Mouse (Mus musculus) frontal cortex, postnatal 14 days (tissue): Measurements from ENCODE around the gene Bach2.

Experiments
- DNase-seq, 2 experiments: peaks; one replicate each; pipeline ENCODE4 v3.0.0; 2022; ENCODE audit warnings: low spot score in 2 of 2

Bach2 gene

GRCm38 (mm10) chr4:32387479-32388240, 149.1 kb downstream of the Bach2 start:
- peak in 1 of 2 experiments; percentile 61 for DNase-seq

- no peak for DNase-seq
Observed at GRCm38 (mm10) chr4:32388564-32388963, 150.0 kb downstream of the Bach2 start.

DNA sequence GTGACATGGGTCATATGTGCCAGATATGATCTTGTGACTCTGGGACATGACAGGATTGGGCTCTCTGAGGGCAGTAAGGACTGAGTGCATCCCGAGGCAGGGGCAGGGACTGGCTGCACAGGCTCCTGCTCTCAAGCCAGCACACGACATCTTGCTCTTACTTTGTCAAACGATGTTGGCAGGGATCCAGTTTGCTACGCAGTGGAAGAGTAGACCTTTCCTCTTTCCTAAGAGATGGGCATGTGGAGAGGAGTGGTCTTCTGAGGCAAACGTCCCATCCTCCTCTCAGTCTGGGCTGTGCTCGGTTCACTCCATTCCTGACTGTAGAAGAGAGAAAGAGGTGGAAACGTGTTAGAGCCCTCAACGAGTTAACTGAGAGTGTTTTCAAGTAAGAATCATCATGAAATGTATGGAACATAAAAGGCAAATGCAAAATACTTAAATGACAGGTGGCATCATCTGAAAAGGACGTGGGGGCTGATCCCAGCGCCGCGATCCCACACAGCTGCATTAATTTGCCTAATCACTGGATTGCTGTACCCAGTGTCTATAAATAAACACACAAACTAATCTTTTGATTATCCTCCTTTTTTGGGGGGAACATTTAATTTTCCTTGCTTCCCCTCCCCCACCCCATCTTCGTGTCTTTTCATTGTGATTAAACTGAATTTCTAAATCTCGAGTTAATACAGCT, 150.7 kb downstream of the Bach2 start:
- no peak for DNase-seq

GRCm38 (mm10) chr4:32391260-32391659, 152.7 kb downstream of the Bach2 start:
- no peak for DNase-seq

GRCm38 (mm10) chr4:32393226-32393625, 154.6 kb downstream of the Bach2 start:
- DNase-seq: no peak

DNA sequence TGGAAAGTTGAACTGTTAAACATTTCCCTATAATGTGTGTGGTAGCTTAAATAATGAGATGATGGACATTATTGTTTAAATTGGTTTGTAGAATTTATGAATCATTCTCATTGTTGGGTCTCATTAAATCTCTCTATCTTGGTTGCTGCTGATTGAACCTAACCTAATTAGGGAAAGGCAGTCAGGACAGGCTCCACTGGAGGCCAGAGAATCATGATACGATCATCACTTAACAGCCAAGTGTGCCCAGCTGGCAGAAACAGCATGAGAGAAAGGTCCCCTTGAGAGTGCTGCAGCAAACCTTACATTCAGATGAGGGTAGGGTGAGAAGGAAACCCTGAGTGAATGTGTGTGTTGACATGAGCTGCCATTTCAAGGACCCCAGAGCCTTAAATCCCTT, 155.3 kb downstream of the Bach2 start:
- DNase-seq: no peak

DNA sequence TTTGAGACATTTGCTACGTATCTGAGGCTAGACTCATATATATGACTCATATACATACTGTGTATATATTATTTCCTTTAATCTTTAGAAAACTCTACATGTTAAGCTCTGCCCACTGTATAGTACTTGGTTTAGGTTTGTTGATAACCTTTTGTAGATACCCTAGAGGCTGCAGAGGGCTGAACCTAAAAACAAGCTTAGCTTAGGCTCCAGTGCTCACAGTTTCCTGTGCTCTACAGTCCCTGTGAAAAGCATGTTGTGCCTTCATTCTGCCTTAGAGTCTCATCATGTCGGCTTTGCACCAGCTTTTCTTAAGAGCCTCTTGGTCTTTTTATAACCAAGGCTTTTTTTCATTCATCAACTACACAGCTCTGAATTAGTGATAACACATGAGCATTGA, 156.2 kb downstream of the Bach2 start:
- no peak for DNase-seq

DNA sequence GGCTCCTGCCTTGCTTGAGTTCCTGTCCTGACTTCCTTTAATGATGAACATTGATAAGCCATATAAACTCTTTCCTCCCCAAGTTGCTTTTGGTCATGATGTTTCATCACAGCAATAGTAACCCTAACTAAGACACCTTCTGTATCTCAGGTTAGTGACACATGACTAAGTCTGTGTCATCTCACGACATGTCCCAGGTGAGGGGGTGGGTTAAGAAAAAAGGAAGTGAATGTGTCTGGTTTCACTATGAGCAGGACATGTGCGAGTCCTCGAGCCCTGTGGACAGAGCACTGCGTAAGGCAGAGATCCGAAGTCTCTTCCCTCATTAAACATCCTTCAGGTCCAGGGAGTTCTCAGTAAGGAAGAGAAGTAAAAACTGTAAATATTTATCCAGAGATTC, 162.9 kb downstream of the Bach2 start:
- no peak for DNase-seq

DNA sequence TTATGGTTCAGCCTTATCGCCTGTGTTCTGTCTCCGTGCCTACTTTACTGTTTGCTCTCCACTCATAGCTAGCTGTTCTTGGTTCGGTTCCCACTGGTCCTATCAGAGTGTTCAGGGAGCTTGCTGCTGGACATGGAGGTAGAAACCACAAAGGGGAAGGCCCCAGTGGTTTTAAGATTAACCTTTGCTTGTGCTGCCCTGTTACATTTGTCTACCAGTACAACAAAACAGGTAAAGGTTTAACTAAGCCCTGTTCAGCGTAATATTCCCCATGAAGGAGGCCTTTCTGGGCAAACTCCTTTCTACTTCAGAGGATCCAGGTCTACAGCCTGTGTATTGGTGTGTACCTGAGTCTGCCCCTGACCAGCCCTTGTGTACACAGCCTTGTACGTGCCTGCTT, 164.9 kb downstream of the Bach2 start:
- DNase-seq: no peak

DNA sequence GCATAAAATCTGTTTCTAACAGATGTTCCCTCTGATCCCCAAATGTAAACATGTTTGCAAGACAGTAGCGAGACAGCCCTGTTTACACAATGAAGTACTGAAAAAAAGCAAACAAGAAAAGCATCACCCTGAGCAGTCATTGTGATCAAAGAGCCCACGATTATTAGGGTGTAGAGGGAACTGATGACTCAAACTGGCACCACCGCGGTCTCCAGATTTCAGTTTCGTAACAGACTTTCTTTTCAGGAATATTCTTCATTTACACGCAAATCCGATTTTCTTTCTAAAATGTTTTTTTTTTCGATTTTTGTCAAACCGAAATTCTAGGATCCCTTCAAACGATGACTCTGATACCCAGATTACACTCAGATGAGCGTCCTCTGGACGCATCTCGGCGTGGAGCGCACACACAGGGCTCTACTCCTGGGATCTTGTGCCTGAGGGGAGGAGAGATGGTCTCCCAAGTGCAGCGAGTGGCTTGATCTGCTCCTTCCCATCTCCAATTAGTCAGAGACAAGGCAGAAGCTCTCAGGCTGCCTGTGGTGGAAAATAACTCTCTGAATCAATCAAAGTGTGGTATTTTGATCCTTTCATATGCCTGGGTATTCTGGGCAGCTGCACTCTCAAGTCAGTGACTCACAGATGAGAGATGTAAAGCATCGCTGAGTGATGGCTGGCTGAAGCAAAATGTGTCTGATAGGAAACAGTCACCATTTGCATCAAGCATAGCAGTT, 166.7 kb downstream of the Bach2 start:
- DNase-seq: no peak

- DNase-seq: no peak
Observed at GRCm38 (mm10) chr4:32405985-32406384, 167.4 kb downstream of the Bach2 start.

GRCm38 (mm10) chr4:32408535-32408934, 169.9 kb downstream of the Bach2 start:
- DNase-seq: no peak

GRCm38 (mm10) chr4:32409116-32409880, 170.7 kb downstream of the Bach2 start:
- no peak for DNase-seq

GRCm38 (mm10) chr4:32413063-32413462, 174.5 kb downstream of the Bach2 start:
- DNase-seq: no peak

DNA sequence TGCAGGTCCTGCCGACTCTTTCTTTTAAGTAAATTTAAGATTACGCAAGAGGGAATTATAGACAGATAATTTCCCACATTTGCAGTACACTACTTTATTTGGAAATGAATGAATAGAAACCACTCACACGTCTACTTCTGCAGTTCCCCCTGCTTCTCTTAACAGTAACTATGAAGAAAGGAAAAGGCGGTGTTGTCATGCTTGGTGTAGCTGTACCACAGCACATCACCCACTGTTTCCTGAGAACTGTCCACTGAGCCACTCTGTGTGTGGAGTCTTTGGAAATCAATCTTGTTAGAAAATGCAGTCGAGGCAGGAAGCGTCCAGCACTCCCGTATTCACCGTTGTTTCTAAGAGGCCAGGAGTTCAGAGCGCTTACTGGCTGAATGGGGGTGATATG, 174.9 kb downstream of the Bach2 start:
- DNase-seq: no peak

GRCm38 (mm10) chr4:32414959-32415358, 176.4 kb downstream of the Bach2 start:
- no peak for DNase-seq

DNA sequence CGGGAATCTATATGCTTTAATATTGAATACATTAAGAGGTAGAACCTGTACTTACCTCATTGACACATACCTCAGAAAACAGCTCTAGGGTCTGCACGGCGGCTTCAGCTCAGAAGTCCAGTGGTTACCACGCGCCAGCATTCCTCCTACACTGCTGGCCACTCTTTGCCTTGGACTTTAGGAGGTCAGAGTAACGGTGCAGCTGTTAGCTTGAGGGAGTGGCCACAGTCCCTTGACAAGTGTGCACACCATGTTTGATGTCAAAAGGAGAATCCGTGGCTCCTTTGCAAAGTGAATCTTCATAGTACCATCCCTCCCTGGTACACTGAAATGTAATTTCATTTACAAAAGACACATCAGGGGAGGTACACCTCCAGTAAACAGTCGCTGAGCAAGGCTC, 179.3 kb downstream of the Bach2 start:
- DNase-seq: no peak

- DNase-seq: no peak
Observed at GRCm38 (mm10) chr4:32421570-32421969, 183.0 kb downstream of the Bach2 start.

GRCm38 (mm10) chr4:32422427-32422826, 183.8 kb downstream of the Bach2 start:
- DNase-seq: no peak

DNA sequence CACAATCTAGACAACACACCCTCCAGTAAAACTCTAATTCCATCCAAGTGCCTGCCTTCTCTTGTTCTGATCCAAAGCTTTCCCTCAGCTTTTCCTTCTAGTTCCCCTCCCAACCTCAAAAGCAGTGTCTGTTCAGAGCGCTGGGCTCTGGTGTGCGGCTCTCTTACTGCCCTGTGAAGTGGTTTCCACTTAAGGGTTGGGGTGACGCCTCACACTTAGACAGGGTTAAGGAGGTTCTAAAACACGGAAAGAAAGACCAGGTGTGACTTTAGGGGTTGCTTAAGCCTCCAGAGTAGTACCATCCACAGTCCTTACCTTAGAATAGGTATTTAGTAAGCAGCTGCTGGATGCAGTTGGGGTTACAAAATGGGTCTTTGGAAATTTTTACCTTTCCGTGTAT, 185.1 kb downstream of the Bach2 start:
- DNase-seq: no peak

DNA sequence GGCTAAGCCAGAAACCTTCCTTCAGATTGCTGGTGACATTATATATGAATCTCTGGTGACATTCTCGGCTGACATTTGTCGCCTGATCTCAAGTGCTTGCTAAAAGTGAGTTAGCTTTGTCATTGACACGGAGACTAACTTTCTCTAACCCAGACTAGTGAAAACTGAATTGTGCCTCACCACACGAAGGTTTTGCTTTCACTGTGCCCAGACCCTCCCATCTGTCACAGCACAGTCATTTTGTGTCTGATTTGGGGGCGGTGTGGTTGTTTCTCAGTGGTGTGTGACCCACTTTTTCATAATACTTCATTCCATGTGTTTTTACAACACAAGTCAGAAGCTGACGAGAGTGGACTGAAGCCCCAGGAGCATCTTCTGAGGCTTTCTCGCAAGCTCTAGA, 185.8 kb downstream of the Bach2 start:
- no peak for DNase-seq

GRCm38 (mm10) chr4:32425060-32425459, 186.5 kb downstream of the Bach2 start:
- no peak for DNase-seq
